Mouse (Mus musculus) right cerebral cortex, postnatal 4 days (tissue): ENCODE results near the gene Ntsr1.

Source experiments
- DNase-seq: peaks from one replicate; pipeline ENCODE4 v3.0.0-alpha.2; 2022

The Ntsr1 gene

DNA sequence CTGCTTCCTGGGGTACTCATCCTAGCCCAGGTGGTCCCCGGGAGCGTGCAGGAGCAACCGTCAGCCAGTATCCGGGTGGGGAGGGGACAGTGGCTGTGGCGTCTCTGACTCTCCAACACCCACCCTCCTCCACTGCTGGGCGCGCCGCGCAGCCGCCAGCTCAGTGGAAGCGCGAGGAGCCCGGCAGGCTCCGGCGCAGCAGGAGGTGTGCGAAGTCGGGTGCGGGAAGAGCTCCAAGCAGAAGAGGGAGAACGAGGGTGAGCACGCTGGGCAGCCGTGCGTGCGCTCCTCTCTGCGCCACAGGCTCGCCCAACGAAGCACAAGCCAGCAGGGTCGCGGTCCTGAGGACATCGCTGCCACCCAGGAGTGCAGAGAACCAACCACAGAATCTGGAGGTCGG, at the start of gene Ntsr1:
Gene Ntsr1, plus strand, starts transcription at position 236 of the 400 bp plus-strand sequence.
- peak; percentile 70 for DNase-seq

GRCm38 (mm10) chr2:180450529-180450928, 49.2 kb upstream of the Ntsr1 start:
- no peak for DNase-seq

GRCm38 (mm10) chr2:180455723-180456698, 43.8 kb upstream of the Ntsr1 start, which contains the start of gene Slco4a1:
Gene Slco4a1 (plus strand): TSS chr2:180456245.
- peak; percentile 56 for DNase-seq

- peak; percentile 29 for DNase-seq
These were observed 43.1 kb upstream of the Ntsr1 start for GRCm38 (mm10) chr2:180456705-180457104.

DNA sequence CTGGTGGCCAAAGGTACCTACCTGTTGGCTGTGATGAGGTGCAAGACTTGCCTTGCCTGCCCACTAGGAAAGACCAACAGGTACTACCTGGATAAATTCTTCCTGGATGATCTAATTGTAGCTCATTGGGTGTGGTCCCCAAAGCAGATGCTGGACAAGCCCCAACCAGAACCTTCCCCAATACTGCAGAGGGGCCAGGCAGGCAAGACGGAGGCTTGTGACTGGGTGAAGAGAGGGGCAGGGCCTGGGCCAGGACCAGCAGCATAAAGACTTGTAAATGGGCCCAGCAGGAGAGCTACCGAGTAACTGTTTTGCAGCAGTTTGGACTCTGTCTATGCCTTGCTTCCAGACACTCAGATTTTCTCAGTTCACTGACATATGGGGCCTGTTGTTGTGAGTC, 42.1 kb upstream of the Ntsr1 start:
- no peak for DNase-seq

DNA sequence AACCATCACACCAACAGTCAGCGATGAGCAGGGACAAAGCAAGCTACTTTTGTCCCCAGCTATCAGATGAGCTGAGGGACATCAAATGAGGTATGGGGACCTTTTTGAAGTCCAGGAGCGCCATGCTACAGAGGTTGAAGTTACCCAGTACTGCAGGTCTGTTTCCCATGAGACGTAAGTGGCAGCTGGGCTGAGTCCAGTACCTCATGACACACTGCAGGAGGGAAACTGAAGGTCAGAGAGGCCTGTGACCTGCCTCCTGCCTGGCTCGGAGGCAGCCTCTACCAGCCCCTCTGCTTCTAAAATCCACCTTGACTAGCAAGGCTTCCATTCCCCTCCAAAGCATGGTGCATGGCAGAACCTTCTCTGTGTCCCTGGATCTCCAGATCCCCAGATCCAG, 40.3 kb upstream of the Ntsr1 start:
- no peak for DNase-seq

DNA sequence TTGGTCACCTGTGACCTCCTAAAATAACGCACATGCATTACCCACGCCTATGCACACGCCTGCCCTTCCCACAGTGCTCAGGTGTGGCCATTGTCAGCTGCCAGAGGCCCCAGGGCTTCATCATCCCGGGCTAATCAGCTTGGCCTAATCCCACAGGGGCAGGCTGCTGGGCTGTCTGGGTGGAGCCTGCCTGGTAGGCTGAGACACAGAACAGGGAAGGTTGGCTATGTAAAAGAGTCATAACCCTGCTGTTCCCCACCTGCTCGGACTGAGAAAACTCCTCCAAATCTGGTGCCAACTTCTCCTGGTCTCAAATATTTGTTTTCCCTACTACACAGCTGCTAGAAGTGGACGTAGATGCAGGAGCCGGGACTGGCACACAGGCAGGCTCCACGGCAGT, 39.0 kb upstream of the Ntsr1 start:
- DNase-seq = no peak

DNA sequence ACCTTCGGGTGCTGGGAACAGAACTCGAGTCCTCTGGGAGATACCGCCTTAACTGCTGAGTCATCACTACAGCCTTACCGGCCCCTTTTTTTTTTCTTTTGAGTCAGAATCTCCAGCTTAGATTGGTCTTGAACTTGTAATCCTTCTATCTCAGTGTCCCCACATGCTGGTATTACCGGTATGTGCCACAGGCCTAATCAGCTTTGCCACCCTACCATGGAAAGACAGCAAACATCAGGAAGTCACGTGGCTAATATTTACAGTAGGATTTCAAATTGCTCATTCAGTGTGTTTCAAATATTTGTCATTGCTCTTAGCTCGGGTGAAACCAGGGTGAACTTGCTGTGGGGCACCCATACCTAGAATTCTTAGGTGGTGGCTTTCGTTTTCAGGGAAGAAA, 37.2 kb upstream of the Ntsr1 start:
- DNase-seq = no peak

GRCm38 (mm10) chr2:180466505-180466904, 33.3 kb upstream of the Ntsr1 start:
- DNase-seq = no peak

- DNase-seq = no peak
These were observed 30.9 kb upstream of the Ntsr1 start for GRCm38 (mm10) chr2:180468871-180469270.

GRCm38 (mm10) chr2:180469768-180470167, 30.0 kb upstream of the Ntsr1 start:
- DNase-seq = no peak

- DNase-seq = peak; percentile 52
These were observed 27.3 kb upstream of the Ntsr1 start for GRCm38 (mm10) chr2:180472306-180473079.

- peak; percentile 46 for DNase-seq
These were observed 26.7 kb upstream of the Ntsr1 start for GRCm38 (mm10) chr2:180473080-180473440.

GRCm38 (mm10) chr2:180474864-180475263, 24.9 kb upstream of the Ntsr1 start:
- no peak for DNase-seq

GRCm38 (mm10) chr2:180482274-180482673, 17.5 kb upstream of the Ntsr1 start:
- DNase-seq = no peak

- no peak for DNase-seq
These were observed 14.9 kb upstream of the Ntsr1 start for GRCm38 (mm10) chr2:180484882-180485281.

DNA sequence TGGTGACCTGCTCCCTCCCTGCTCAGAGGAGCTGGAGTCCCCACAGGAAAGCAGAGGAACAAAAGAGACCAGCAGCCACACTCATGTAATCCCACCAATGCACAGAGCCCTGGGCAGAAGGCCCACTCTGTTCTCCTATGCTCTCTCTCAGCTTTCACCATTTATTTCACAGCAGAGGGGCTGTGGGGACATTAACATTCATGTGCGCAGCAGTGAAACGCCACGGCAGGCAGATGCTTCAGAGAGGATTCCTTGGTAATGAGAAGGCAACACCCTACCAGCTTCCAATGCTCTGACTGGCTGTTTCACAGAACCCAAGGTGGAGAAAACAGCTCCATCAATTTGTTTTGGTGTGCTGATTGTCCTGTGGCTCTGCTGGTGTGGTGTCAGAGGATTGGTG, 14.5 kb upstream of the Ntsr1 start:
- DNase-seq = no peak

DNA sequence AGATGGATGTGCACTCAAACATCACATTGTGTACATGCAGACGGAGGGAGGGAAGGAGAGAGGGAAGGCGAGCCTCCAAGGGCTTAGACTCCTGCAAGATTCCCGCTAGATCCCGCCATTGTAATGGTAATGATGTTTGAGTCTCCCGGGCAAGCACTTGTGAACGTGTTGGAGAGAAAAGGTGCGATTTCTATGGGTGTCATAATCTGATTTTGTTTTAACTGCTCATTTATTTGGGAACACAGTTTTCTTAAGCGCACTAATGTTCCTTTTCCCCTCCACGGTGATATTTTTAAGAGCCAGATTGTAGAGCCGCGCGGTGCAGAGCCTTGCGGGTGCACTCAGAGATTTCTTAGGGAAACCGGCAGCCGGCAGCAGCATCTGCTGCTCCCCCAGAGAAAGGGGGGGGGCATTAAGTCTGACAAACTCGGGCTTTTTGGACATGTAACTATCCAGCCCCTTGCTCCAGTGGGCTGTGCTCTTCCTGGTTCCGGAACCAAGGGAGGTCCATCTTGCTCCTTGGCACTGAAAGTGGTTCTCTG, 11.5 kb upstream of the Ntsr1 start:
- DNase-seq = no peak

DNA sequence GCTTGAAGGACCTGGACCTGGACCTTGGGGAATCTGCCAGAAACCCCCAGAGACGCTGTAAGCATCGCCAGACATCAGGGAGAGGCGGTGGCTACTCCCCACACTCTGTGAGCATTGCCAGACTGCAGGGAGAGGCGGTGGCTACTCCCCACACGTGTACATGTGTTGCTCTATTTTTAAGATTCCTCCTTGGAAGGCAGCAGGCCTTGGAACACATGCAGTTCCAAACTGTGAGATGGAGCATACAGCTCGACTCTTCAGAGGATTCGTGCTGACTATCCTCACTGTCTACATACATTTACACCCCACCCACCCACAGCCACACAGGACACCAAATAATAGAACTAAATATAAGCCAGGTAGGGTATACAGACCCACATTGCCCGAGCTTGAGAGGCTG, 3.9 kb upstream of the Ntsr1 start:
- DNase-seq = no peak

DNA sequence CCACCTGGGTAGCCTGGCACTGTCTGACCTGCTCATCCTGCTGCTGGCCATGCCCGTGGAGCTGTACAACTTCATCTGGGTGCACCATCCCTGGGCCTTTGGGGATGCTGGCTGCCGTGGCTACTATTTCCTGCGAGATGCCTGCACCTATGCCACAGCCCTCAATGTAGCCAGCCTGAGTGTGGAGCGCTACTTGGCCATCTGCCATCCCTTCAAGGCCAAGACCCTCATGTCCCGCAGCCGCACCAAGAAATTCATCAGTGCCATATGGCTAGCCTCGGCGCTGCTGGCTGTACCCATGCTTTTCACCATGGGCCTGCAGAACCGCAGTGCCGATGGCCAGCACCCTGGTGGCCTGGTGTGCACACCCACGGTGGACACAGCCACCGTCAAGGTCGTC, 950 bp downstream of the Ntsr1 start:
- peak; percentile 30 for DNase-seq

- no peak for DNase-seq
These were observed 1.6 kb downstream of the Ntsr1 start for GRCm38 (mm10) chr2:180501217-180501967.

DNA sequence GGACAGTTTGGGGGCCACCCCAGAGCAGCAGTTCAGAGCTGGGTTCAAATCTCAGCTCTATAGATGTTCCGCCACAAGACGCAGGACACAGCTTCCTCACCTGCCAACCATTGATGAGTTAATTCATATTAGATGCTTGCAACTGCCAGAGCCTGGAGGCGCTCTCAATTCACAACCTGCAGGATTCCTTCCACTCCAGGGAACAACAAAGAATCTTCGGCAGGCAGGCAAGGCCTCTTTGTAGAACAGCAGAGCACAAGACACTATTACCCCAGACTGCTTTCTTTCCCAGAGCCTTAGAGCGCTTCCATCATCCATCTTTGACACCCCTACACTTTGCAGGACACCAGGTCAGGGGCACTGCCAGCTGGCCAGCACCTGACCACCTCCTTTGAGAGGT, 6.5 kb downstream of the Ntsr1 start:
- no peak for DNase-seq
